ENCODE assay signal across 8 mouse cellular contexts in genomic region chr17:10319685-10320455, GRCm38 (mm10). TPM values are rescaled to one million over a fixed set of nuclear protein-coding genes. Genes with fewer than 3 reads are reported as not detected.
DNase-seq lines count a peak whose midpoint lies in the region; ATAC-seq and TF ChIP-seq lines count a peak whose summit lies in the region.

TSS of gene Qk (minus strand) at chr17:10319854.

- peaks cover 8% of the 10 kb centered on the region; the same call in 1 of the 2 replicates for H3K79me2 ChIP-seq in liver, adult 2 months (ENCODE audit: control insufficient read depth, insufficient read depth, low read length)
- H3K79me2 ChIP-seq in myocyte (ENCODE audit: control insufficient read depth, insufficient read depth): peaks cover 60% of the 10 kb centered on the region

- peak within 1 kb of the TSS; percentile 41 for H3ac ChIP-seq in myocyte (ENCODE audit: control insufficient read depth, insufficient read length)

- ATAC-seq in kidney, embryonic 16.5 days (ENCODE audit: low FRiP score, low TSS enrichment): peak; percentile 80

- peaks cover 1% of the 10 kb centered on the region for H3K36me3 ChIP-seq in heart, embryonic 10.5 days
- H3K36me3 ChIP-seq in kidney, embryonic 16.5 days (ENCODE audit: insufficient read depth, low read length): no peaks in the 10 kb centered on the region
- no peaks in the 10 kb centered on the region for H3K36me3 ChIP-seq in liver, adult 2 months (ENCODE audit: control insufficient read depth, insufficient read depth, low read length)
- H3K36me3 ChIP-seq in myocyte (ENCODE audit: control insufficient read depth, insufficient read depth): no peaks in the 10 kb centered on the region
- no peaks in the 10 kb centered on the region for H3K36me3 ChIP-seq in splenic B cell, adult 2 months (ENCODE audit: control insufficient read depth, insufficient read depth, low read length, poor library complexity, severe bottlenecking)

- no peak for TF ChIP-seq CTCF in bone marrow macrophage, adult 2 months (IDR thresholded peaks at IDR 0.05; ENCODE audit: low read depth, low read length)
- TF ChIP-seq CTCF in embryonic fibroblast, embryonic 13.5 days (IDR thresholded peaks at IDR 0.05; ENCODE audit: borderline replicate concordance, insufficient read depth, low read length): no peak
- no peak for TF ChIP-seq CTCF in liver, adult 2 months (IDR thresholded peaks at IDR 0.05; ENCODE audit: low read depth, low read length)

- H3K4me1 ChIP-seq in bone marrow macrophage, adult 2 months (ENCODE audit: control insufficient read depth, insufficient read depth, low read length): peaks cover 10% of the 10 kb centered on the region
- H3K4me1 ChIP-seq in embryonic fibroblast, embryonic 13.5 days (ENCODE audit: control insufficient read depth, insufficient read depth, low read length): no peaks in the 10 kb centered on the region
- peaks cover 21% of the 10 kb centered on the region for H3K4me1 ChIP-seq in heart, embryonic 10.5 days
- peaks cover 30% of the 10 kb centered on the region for H3K4me1 ChIP-seq in kidney, embryonic 16.5 days (ENCODE audit: insufficient read depth, low read length)
- H3K4me1 ChIP-seq in liver, adult 2 months (ENCODE audit: control insufficient read depth, insufficient read depth, low read length): peaks cover 7% of the 10 kb centered on the region; the same call in 1 of the 2 replicates

- H3K27ac ChIP-seq in bone marrow macrophage, adult 2 months (ENCODE audit: insufficient read depth, low read depth, low read length): peak within 1 kb of the TSS; percentile 99
- H3K27ac ChIP-seq in embryonic fibroblast, embryonic 13.5 days (ENCODE audit: insufficient read depth, low read length): peak within 1 kb of the TSS; percentile 97
- peak within 1 kb of the TSS; percentile 100 for H3K27ac ChIP-seq in heart, embryonic 10.5 days
- peak within 1 kb of the TSS; percentile 99 for H3K27ac ChIP-seq in kidney, embryonic 16.5 days (ENCODE audit: low read length)
- H3K27ac ChIP-seq in liver, adult 2 months (replicated peaks; ENCODE audit: insufficient read depth, low read depth, low read length): peak within 1 kb of the TSS; percentile 100

- no peaks in the 10 kb centered on the region for H3K9me3 ChIP-seq in heart, embryonic 10.5 days
- no peaks in the 10 kb centered on the region for H3K9me3 ChIP-seq in kidney, embryonic 16.5 days (ENCODE audit: low read length)

- WGBS in heart, embryonic 10.5 days: 1% methylated on average over 85 of the region's 86 CpGs
- WGBS in kidney, embryonic 16.5 days: under 1% methylated on average over 82 of the region's 86 CpGs
- WGBS in liver, adult 2 months: under 1% methylated on average over 86 of the region's 86 CpGs

- peak within 1 kb of the TSS; percentile 98 for H3K9ac ChIP-seq in kidney, embryonic 16.5 days (replicated peaks; ENCODE audit: low read length)
- peak within 1 kb of the TSS; percentile 98 for H3K9ac ChIP-seq in liver, adult 2 months (ENCODE audit: low read depth, low read length)

- no peak for TF ChIP-seq POLR2A in bone marrow macrophage, adult 2 months (IDR thresholded peaks at IDR 0.05; ENCODE audit: borderline replicate concordance, low read depth, low read length)
- peak; percentile 63; the same call in 1 of the 2 replicates for TF ChIP-seq POLR2A in embryonic fibroblast, embryonic 13.5 days (IDR thresholded peaks at IDR 0.05; ENCODE audit: low read depth, low read length)
- peak; percentile 43; the same call in 1 of the 2 replicates for TF ChIP-seq POLR2A in liver, adult 2 months (IDR thresholded peaks at IDR 0.05; ENCODE audit: extremely low read depth, insufficient read depth, low read length)
- TF ChIP-seq POLR2A in myocyte (IDR thresholded peaks at IDR 0.05; ENCODE audit: insufficient read length, low read depth): peak; percentile 73

- DNase-seq in A20 (ENCODE audit: low read depth, low spot score): peak; percentile 94
- peak; percentile 96 for DNase-seq in heart, embryonic 10.5 days (ENCODE audit: low spot score)
- DNase-seq in liver, adult 2 months (ENCODE audit: extremely low read depth, low read depth, low spot score): peak; percentile 65
- DNase-seq in splenic B cell, adult 2 months (ENCODE audit: low read depth, low spot score): peak; percentile 97

- peak within 1 kb of the TSS; percentile 98 for H3K4me3 ChIP-seq in bone marrow macrophage, adult 2 months (ENCODE audit: insufficient read depth, low read length)
- H3K4me3 ChIP-seq in embryonic fibroblast, embryonic 13.5 days (ENCODE audit: insufficient read depth, low read length): peak within 1 kb of the TSS; percentile 89
- peak within 1 kb of the TSS; percentile 93 for H3K4me3 ChIP-seq in heart, embryonic 10.5 days
- peak within 1 kb of the TSS; percentile 97 for H3K4me3 ChIP-seq in kidney, embryonic 16.5 days (ENCODE audit: low read length)
- H3K4me3 ChIP-seq in liver, adult 2 months (ENCODE audit: insufficient read depth, low read depth, low read length): peak within 1 kb of the TSS; percentile 100
- H3K4me3 ChIP-seq in myocyte: peak within 1 kb of the TSS; percentile 68

- H3K27me3 ChIP-seq in heart, embryonic 10.5 days (ENCODE audit: insufficient read depth, poor library complexity, severe bottlenecking): no peaks in the 10 kb centered on the region
- H3K27me3 ChIP-seq in kidney, embryonic 16.5 days (ENCODE audit: insufficient read depth, low read length): no peaks in the 10 kb centered on the region
- no peaks in the 10 kb centered on the region for H3K27me3 ChIP-seq in liver, adult 2 months (ENCODE audit: control insufficient read depth, insufficient read depth, low read length)
- H3K27me3 ChIP-seq in myocyte (ENCODE audit: control insufficient read depth, insufficient read depth, insufficient read length): no peaks in the 10 kb centered on the region
- no peaks in the 10 kb centered on the region for H3K27me3 ChIP-seq in splenic B cell, adult 2 months (ENCODE audit: control insufficient read depth, insufficient read depth, low read length, poor library complexity, severe bottlenecking)

- H3K4me2 ChIP-seq in kidney, embryonic 16.5 days (replicated peaks; ENCODE audit: low read depth, low read length): peak within 1 kb of the TSS; percentile 64
- H3K4me2 ChIP-seq in myocyte (ENCODE audit: low read depth): peak within 1 kb of the TSS; percentile 61

TF ChIP-seq in myocyte, 11 proteins besides CTCF, POLR2A, EP300 and RAD21:
- peak; percentile 8 for TF ChIP-seq TCF3 (IDR thresholded peaks at IDR 0.05; ENCODE audit: insufficient read length, low read depth)
- peak; percentile 85 for TF ChIP-seq POLR2AphosphoS2 (IDR thresholded peaks at IDR 0.05; ENCODE audit: insufficient read length, low read depth)
- peak in 1 of 3 experiments; percentile 55 for TF ChIP-seq MYOD1 (IDR thresholded peaks at IDR 0.05; ENCODE audit: control insufficient read depth in 1 of 3, insufficient read length in 2 of 3, low read depth in 2 of 3)
- TF ChIP-seq TCF12 (IDR thresholded peaks at IDR 0.05; ENCODE audit: insufficient read depth, poor library complexity, severe bottlenecking): no peak
- peak; percentile 94 for TF ChIP-seq USF1 (IDR thresholded peaks at IDR 0.05; ENCODE audit: low read depth)
- peak in 1 of 3 experiments; percentile 18 for TF ChIP-seq MYOG (IDR thresholded peaks at IDR 0.05; ENCODE audit: control insufficient read depth in 1 of 3, insufficient read depth in 1 of 3, insufficient read length in 2 of 3, low read depth in 2 of 3)
- no peak for TF ChIP-seq SRF (IDR thresholded peaks at IDR 0.05; ENCODE audit: control insufficient read depth, insufficient read length, low read depth)

RNA-seq across cellular contexts. Expression of gene Qk, which starts in this region (rescaled TPM):
- 185 and 255 TPM in 2 replicates for polyA plus RNA-seq in bone marrow macrophage, adult 2 months (2012; ENCODE audit: insufficient read depth, insufficient read length, missing spikeins)
- polyA plus RNA-seq in embryonic fibroblast, embryonic 13.5 days (2011; ENCODE audit: insufficient read length, low read depth, missing spikeins): 216 and 252 TPM in 2 replicates
- 39.3 and 44.5 TPM in 2 replicates for polyA plus RNA-seq in heart, embryonic 10.5 days (2016; fragmentation: Nextera tagmentation; extraction: Ambion mirVana)
- polyA plus RNA-seq in kidney, embryonic 16.5 days (2015; fragmentation: Nextera tagmentation; extraction: Ambion mirVana): 22.5 and 30.5 TPM in 2 replicates
- total RNA-seq in liver, adult 2 months (2014; rRNA removed): 30.4 and 33.1 TPM in 2 replicates
- polyA plus RNA-seq in liver, adult 2 months (2012; rRNA removed): 52.4 and 58.7 TPM in 2 replicates
- 85.6 TPM for polyA plus RNA-seq in myocyte (2012; fragmentation: generic; extraction: Trizol)

Comparison
In these comparisons a context has a peak if more than half of its experiments do, and no peak if none do; other contexts are left out.
1. Peak in every context shown above with its lines: DNase-seq, ATAC-seq, H3K4me3 ChIP-seq and H3K27ac ChIP-seq.